Mouse (Mus musculus) bone marrow, adult 2 months (tissue): ENCODE measurements around the gene Tial1.

Experiments used
- CTCF ChIP-seq: fragments of 200-500 bp; IDR thresholded peaks from 2 replicates; pipeline ENCODE4 v1.5.1; 2011; ENCODE audit warnings: low read length, control low read depth; ENCODE audit not compliant: control insufficient read depth, insufficient read depth
- POLR2A ChIP-seq: fragments of 200-500 bp; IDR thresholded peaks from 2 replicates; pipeline ENCODE4 v1.6.1; 2011; ENCODE audit warnings: low read depth, mild to moderate bottlenecking, control low read depth, low read length, borderline replicate concordance; ENCODE audit not compliant: control insufficient read depth

DNA sequence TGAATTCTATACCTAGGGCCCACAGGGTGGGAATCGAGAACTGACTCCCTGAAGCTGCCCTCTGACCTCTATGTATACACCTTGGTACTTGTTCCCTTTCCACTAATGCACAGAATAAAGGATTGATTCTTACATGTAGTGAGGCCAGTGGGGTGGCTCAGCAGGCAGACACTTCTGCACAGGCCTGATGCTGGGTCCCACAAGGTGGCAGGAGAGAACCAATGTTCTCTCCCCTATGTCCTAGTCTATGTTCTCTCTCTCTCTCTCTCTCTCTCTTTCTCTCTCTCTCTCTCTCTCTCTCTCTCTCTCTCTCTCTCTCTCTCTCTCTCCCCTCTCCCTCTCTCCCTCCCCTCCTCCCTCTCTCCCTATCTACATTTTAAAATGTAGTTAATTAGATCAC is 28.3 kb downstream of the Tial1 start:
- TF ChIP-seq CTCF, result no peak
- TF ChIP-seq POLR2A, result no peak
